Mouse (Mus musculus) midbrain, embryonic 13.5 days (tissue): ENCODE results near the gene Ccdc54. TPM values are rescaled to one million over a fixed set of nuclear protein-coding genes. Genes with fewer than 3 reads are reported as not detected.

Experiments used
- ATAC-seq: fragments of 200-750 bp; cut with Nextera tagmentation; 2 replicates; pipeline ENCODE4 v1.8.0; 2017; ENCODE audit warnings: mild to moderate bottlenecking, moderate TSS enrichment, moderate library complexity
- H3K27ac ChIP-seq: fragments of 300-500 bp; sonication (generic); 2 replicates; pipeline ENCODE4 v1.5.1; 2015; ENCODE audit warnings: inconsistent platforms, mild to moderate bottlenecking, moderate library complexity
- H3K27me3 ChIP-seq: fragments of 300-500 bp; sonication (generic); 2 replicates; pipeline ENCODE4 v1.6.1; 2015; ENCODE audit warnings: mild to moderate bottlenecking, inconsistent platforms
- H3K36me3 ChIP-seq: fragments of 300-500 bp; sonication (generic); 2 replicates; pipeline ENCODE4 v1.6.1; 2015; ENCODE audit warnings: mild to moderate bottlenecking, inconsistent platforms
- H3K4me1 ChIP-seq: fragments of 300-500 bp; sonication (generic); replicated peaks from 2 replicates; pipeline ENCODE4 v1.6.1; 2015; ENCODE audit warnings: inconsistent platforms
- H3K4me2 ChIP-seq: fragments of 300-500 bp; sonication (generic); replicated peaks from 2 replicates; pipeline ENCODE4 v1.6.1; 2015; ENCODE audit warnings: moderate library complexity, mild to moderate bottlenecking, inconsistent platforms
- H3K4me3 ChIP-seq: fragments of 300-500 bp; sonication (generic); replicated peaks from 2 replicates; pipeline ENCODE4 v1.5.1; 2015; ENCODE audit warnings: mild to moderate bottlenecking, inconsistent platforms
- H3K9ac ChIP-seq: fragments of 300-500 bp; sonication (generic); replicated peaks from 2 replicates; pipeline ENCODE4 v1.6.1; 2015; ENCODE audit warnings: mild to moderate bottlenecking, inconsistent platforms
- H3K9me3 ChIP-seq: fragments of 300-500 bp; sonication (generic); 2 replicates; pipeline ENCODE4 v1.6.1; 2016; ENCODE audit warnings: mild to moderate bottlenecking, inconsistent platforms
- WGBS: fragments of 180-500 bp; shearing (Covaris S2); methylation state at CpG from one replicate; pipeline ENCODE4 v1.1.7; 2015; 5-methylcytosine and 5-hydroxymethylcytosine counted together
- polyA plus RNA-seq: library from polyadenylated mRNA; unstranded; fragments of >200 nt; fragmentation: Nextera tagmentation; extraction: Ambion mirVana; gene quantifications from 2 replicates; pipeline ENCODE4 v1.2.1, GENCODE M21; 2015

Gene Ccdc54
- polyA plus RNA-seq = not detected in 2 replicates

DNA sequence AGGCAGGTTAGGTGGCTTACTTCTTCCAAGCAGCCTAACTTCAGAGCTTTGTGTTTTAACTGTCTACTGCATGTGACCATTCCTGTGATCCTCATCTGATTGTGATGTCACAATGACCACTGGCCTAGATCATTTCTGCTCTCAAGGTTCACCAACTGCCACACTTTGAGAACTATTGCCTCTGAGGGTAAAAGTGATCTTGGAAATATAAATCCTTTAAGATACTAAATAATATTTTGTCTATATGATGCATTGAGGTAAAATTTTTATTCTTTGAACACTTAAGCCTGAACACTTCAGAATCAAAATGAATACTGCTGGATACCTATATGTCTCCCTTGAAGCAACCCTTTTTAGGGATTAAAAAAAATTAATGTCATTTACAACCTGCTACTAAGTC is at the start of gene Ccdc54:
TSS of gene Ccdc54 (minus strand) at position 101 of the 400 bp plus-strand sequence.
- H3K4me3 ChIP-seq = no peak within 1 kb of the TSS
- no peak for ATAC-seq
- H3K27ac ChIP-seq = no peak within 1 kb of the TSS
- H3K9ac ChIP-seq = no peak within 1 kb of the TSS
- H3K4me2 ChIP-seq = no peak within 1 kb of the TSS
- H3K27me3 ChIP-seq = no peaks in the 10 kb centered on the region
- H3K36me3 ChIP-seq = no peaks in the 10 kb centered on the region
- 0 out of 2 replicates have a peak, but pooled peaks cover 2% of the 10 kb centered on the region for H3K4me1 ChIP-seq
- H3K9me3 ChIP-seq = no peaks in the 10 kb centered on the region

DNA sequence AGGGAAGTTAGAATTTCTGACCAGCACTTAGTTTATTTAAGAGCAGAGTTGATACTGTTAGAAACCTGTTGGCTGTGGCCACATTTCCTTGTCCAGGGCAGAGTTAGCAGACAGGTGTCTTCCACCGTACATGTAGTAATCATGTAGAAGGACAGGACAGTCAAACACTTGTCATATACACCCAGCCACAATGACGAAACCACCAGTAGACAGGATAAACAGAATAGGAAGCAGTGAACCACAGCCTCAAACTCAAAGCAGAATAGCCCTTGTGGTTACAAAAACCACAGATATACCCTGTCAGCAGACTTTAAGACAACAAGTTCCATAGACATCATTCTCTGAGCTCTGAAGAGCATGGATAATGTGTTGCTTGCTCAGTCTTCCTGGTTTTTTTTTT is 41.6 kb upstream of the Ccdc54 start:
- 98% methylated on average over 2 of the region's 2 CpGs for WGBS
- no peaks in the 10 kb centered on the region for H3K27me3 ChIP-seq
- no peak overlapping the region for H3K4me3 ChIP-seq
- H3K36me3 ChIP-seq = no peaks in the 10 kb centered on the region
- H3K9ac ChIP-seq = no peak overlapping the region
- no peak for ATAC-seq
- no peaks in the 10 kb centered on the region for H3K9me3 ChIP-seq
- no peak overlapping the region for H3K4me2 ChIP-seq
- no peaks in the 10 kb centered on the region for H3K4me1 ChIP-seq
- H3K27ac ChIP-seq = no peak overlapping the region

DNA sequence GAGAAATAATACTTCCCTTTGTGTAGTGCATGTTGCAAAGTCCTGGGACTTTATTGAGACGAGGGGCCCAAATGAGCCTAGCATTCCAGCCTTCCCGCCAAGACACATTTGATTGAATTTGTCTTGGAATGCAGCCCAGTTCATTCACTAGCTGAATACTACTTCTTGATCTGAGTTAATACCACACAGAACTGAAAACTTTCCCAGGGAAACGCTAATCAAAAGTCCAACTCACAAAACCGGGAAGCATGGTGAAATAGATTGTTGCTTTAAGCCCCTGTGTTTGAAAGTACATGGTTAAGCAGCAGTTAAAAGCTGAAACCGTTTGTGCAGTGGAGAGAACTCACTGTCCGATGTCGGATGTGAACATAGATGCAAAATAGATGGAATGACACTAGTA is 24.6 kb upstream of the Ccdc54 start:
- Histone ChIP-seq H3K36me3 (no peaks in the 10 kb centered on the region), H3K27ac (no peak overlapping the region), H3K9ac (no peak overlapping the region), H3K4me2 (no peak overlapping the region), H3K4me1 (no peaks in the 10 kb centered on the region), H3K9me3 (no peaks in the 10 kb centered on the region), H3K27me3 (peaks cover 22% of the 10 kb centered on the region), H3K4me3 (no peak overlapping the region)
- WGBS = 30% methylated on average over 7 of the region's 7 CpGs
- ATAC-seq = peak; percentile 58

DNA sequence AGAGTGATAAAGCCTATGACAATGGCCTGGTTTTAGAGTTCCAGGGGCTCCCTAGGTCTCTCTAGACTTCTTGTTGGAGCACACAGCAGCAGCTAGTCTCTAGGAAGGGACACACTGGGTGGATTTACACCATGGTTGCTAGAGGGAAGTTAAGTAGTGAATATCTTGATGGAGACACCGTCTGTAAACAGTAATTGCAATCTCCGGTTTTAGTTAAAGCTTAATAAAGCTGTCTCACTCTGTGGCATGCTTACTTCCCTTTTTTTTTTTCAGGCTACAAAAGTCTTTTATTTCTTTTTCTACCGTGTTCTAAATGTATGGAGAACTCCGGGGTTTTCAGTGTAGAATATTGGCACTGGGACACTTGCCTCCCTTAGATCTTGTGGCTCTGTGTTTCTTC is 22.0 kb upstream of the Ccdc54 start:
- Histone ChIP-seq H3K4me1 (peaks cover 4% of the 10 kb centered on the region; the same call in 1 of the 2 replicates), H3K4me2 (no peak overlapping the region), H3K36me3 (no peaks in the 10 kb centered on the region), H3K27ac (no peak overlapping the region), H3K9ac (no peak overlapping the region), H3K4me3 (no peak overlapping the region), H3K9me3 (no peaks in the 10 kb centered on the region), H3K27me3 (peaks cover 40% of the 10 kb centered on the region)
- ATAC-seq = no peak
- WGBS = 71% methylated on average over 4 of the region's 4 CpGs

DNA sequence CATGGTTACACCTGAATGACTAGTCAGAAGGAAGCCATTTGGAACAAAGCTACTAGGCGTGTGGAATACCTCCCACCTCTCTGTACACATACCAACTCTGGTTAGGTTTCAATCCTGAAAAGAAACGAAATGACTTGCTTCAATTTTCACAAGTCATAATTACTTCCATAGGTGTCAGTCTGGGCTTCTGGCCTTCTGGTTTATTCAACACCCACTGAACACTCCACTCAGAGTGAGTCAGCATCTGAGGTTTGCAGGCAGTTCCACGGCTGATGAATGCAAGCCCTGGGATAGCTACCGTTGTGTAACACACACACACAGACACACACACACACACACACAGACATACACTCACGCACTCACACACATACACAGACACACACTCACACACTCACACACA is 19.6 kb upstream of the Ccdc54 start:
- Histone ChIP-seq H3K9ac (no peak overlapping the region), H3K27ac (no peak overlapping the region), H3K36me3 (no peaks in the 10 kb centered on the region), H3K9me3 (no peaks in the 10 kb centered on the region), H3K27me3 (peaks cover 51% of the 10 kb centered on the region), H3K4me2 (no peak overlapping the region), H3K4me1 (peaks cover 9% of the 10 kb centered on the region; the same call in 1 of the 2 replicates), H3K4me3 (no peak overlapping the region)
- 81% methylated on average over 5 of the region's 5 CpGs for WGBS
- no peak for ATAC-seq

DNA sequence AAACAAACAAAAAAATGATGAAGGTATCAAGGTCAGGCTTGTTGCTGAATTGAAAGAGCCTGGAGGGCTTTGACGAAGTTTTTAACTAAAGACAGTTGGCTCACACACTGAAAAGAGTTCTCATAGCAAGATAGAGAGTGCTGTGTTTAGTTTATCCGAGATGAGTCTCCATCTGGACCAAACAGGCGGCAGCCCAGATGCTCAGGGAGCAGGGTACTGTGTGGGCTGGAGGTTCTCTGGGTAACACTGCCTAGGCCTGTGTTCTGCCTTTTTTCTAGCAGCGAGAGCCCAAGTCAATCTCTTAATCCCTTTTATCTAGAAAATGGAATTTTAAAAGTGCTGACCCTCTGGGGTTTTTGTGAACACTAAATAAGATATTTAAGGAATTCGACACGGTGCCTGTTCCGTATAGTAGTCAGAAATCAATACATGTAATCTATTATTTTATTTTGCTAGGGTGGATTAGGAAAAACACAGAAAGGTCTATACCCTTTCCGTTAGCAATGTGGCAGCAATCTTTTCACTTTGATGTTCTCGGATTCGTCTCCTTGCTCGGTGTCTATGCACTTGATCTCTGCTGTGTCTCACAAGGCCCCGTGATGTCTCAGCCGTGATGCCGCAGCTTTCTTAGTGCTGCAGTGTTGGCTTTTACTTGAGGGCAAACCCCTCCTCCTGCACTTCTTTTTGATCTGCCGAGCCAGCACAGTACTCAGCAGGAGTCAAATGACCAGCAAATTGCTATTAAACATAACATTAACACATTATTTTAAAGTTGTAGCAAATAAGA is 17.0 kb upstream of the Ccdc54 start:
- 15% methylated on average over 15 of the region's 15 CpGs for WGBS
- Histone ChIP-seq H3K4me2 (no peak overlapping the region), H3K9me3 (no peaks in the 10 kb centered on the region), H3K27ac (no peak overlapping the region), H3K4me3 (no peak overlapping the region), H3K9ac (no peak overlapping the region), H3K27me3 (peaks cover 71% of the 10 kb centered on the region), H3K36me3 (no peaks in the 10 kb centered on the region), H3K4me1 (peaks cover 9% of the 10 kb centered on the region; the same call in 1 of the 2 replicates)
- peak; percentile 85 for ATAC-seq

DNA sequence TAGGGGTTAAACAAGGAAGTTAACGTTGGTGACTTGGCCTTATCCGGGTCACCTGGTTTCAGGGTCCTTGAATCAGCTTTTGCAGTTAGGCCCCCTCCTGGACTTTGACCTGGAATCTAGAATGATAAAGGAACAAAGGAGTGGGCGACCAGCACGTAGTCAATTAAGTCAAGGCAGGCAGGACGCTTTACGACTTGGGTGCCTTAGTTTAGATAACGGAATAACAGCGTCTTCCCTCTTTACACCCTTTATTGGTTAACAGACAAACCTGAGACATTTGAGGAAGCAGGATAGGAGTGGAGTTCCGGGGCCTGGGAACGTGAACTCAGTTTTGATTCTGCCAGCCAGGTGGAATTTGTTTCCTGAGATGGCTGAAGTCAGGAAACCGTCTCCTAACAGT is 13.9 kb upstream of the Ccdc54 start:
- no peak overlapping the region for H3K4me2 ChIP-seq
- H3K27me3 ChIP-seq = peaks cover 61% of the 10 kb centered on the region
- H3K36me3 ChIP-seq = no peaks in the 10 kb centered on the region
- peaks cover 9% of the 10 kb centered on the region; the same call in 1 of the 2 replicates for H3K4me1 ChIP-seq
- 83% methylated on average over 11 of the region's 11 CpGs for WGBS
- H3K4me3 ChIP-seq = no peak overlapping the region
- no peak for ATAC-seq
- H3K9ac ChIP-seq = no peak overlapping the region
- no peak overlapping the region for H3K27ac ChIP-seq
- no peaks in the 10 kb centered on the region for H3K9me3 ChIP-seq

DNA sequence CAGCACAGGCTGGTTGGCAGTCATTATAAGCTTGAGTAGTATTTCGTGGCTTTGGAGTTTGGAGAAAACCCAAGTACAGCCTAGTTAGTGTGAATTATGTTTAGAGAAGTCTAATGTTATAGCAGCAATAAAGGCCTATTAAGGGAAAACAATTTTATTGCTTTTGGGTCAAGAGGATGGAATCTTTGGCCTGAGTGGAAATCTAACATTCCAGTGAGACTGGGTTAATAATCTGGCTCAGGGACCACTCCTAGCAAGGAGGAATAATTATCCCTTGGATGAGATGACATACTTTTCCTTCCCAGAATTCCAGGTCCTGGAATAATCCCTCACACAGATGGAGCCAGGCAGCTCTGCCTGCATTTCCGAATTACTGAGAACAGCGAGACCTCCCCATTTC is 11.0 kb upstream of the Ccdc54 start:
- H3K27me3 ChIP-seq = peaks cover 52% of the 10 kb centered on the region
- no peaks in the 10 kb centered on the region for H3K36me3 ChIP-seq
- no peak overlapping the region for H3K9ac ChIP-seq
- no peak overlapping the region for H3K4me2 ChIP-seq
- H3K9me3 ChIP-seq = no peaks in the 10 kb centered on the region
- H3K4me1 ChIP-seq = no peaks in the 10 kb centered on the region
- no peak overlapping the region for H3K4me3 ChIP-seq
- ATAC-seq = no peak
- no peak overlapping the region for H3K27ac ChIP-seq
- WGBS = 79% methylated on average over 3 of the region's 3 CpGs

DNA sequence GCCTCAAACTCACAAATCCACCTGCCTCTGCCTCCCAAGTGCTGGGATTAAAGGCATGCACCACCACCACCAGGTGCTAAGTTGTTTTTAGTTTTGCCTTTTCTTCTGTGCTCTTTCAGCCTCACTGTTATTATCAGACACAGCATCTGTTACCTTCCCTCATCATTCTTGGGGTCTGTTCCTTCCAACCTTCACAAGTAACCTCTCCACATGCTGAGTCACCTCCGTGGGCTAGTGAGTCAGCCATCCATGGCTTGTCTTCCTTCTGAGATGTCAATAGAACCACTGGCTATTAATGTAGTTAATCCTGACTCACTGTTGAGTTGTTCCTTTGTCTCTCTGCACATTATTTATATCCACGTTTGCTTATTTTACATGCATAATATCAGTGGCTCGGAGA is 9.7 kb upstream of the Ccdc54 start:
- Histone ChIP-seq H3K27me3 (peaks cover 42% of the 10 kb centered on the region), H3K4me1 (no peaks in the 10 kb centered on the region), H3K4me2 (no peak overlapping the region), H3K27ac (no peak overlapping the region), H3K9me3 (no peaks in the 10 kb centered on the region), H3K9ac (no peak overlapping the region), H3K36me3 (no peaks in the 10 kb centered on the region), H3K4me3 (no peak overlapping the region)
- 84% methylated on average over 3 of the region's 3 CpGs for WGBS
- no peak for ATAC-seq

DNA sequence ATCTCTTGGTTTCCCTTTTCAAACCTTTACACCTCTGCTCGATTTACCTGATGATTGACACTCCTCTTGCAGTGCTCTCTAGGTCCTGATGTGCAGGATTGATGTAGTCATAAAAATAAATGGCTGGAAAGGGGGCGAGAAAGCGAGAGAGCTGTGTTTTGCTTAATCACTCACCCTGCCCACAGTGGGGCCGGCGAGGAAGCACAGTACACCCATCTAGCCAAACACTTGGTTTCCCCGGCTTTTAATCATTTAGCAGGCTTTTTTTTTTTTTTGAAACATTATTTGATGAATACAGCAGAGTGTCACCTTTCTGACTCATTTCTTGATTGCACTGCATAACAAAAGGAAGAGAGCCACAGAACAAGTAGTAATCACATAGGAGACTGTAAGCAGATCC is 5.7 kb upstream of the Ccdc54 start:
- Histone ChIP-seq H3K4me2 (no peak overlapping the region), H3K27me3 (peaks cover 7% of the 10 kb centered on the region), H3K9me3 (no peaks in the 10 kb centered on the region), H3K27ac (no peak overlapping the region), H3K4me3 (no peak overlapping the region), H3K9ac (no peak overlapping the region), H3K36me3 (no peaks in the 10 kb centered on the region), H3K4me1 (no peaks in the 10 kb centered on the region)
- no peak for ATAC-seq
- 81% methylated on average over 6 of the region's 6 CpGs for WGBS

DNA sequence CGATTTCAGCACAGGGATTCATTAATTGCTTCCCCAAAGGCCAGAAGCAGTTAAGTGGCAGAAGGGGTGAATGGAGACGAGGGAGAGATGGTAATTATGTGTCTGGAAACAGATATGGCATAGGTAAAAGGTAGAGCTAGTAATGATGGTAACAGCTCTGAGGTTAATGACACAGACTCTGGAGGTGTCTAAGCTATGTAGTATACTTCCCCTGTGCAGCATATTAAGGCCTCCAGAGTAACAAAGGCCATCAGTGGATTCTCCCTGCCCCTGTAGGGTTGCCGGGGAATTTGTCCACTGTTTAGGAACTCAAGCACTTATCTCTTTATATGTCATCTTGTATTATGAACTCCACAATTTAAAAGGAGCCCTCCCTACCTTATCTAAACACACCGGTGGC is 5.2 kb upstream of the Ccdc54 start:
- H3K27me3 ChIP-seq = 0 out of 2 replicates have a peak, but pooled peaks cover 5% of the 10 kb centered on the region
- no peaks in the 10 kb centered on the region for H3K36me3 ChIP-seq
- no peak overlapping the region for H3K27ac ChIP-seq
- no peak overlapping the region for H3K9ac ChIP-seq
- H3K9me3 ChIP-seq = no peaks in the 10 kb centered on the region
- H3K4me1 ChIP-seq = no peaks in the 10 kb centered on the region
- no peak overlapping the region for H3K4me3 ChIP-seq
- WGBS = 63% methylated on average over 4 of the region's 4 CpGs
- no peak for ATAC-seq
- H3K4me2 ChIP-seq = no peak overlapping the region

DNA sequence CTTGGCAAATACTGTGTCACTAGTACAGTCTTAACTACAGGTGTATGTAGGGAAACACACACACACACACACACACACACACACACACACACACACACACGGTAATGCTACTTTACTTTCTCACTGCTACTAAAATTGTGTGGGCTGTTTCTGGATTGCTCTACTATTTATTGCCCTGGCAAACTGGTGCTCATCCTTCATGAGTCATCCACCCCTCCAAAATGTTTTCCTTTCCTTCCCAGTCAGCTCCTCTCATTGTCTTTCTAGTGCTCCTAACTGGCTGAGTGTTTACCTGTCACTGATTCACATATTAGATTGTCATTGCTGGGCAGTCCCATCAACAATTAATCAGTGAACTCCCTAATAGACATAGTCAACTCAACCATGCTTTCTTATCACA is 3.9 kb upstream of the Ccdc54 start:
- Histone ChIP-seq H3K4me3 (no peak overlapping the region), H3K4me1 (no peaks in the 10 kb centered on the region), H3K27ac (no peak overlapping the region), H3K4me2 (no peak overlapping the region), H3K9ac (no peak overlapping the region), H3K27me3 (0 out of 2 replicates have a peak, but pooled peaks cover 3% of the 10 kb centered on the region), H3K9me3 (no peaks in the 10 kb centered on the region), H3K36me3 (no peaks in the 10 kb centered on the region)
- 100% methylated on average over 1 of the region's 1 CpGs for WGBS
- no peak for ATAC-seq

DNA sequence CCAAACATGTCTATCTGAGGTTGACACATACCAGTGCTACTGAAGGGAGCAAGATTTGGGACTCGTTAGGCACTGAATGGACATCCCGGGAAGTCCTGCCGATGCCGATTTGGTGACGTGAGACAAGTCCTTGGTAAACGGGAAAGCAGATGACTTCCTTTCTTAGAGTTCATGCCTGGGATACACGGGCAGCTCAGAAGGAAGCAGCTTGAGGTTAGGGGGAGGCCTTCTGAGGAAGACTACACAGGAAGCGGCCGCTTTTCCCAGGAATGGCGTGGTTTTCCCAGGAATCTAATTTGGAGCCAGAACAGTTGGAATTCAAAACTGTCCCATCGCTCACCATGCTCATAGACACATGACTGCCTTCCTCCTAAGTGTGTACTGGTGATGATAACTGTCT is 2.4 kb upstream of the Ccdc54 start:
- Histone ChIP-seq H3K36me3 (no peaks in the 10 kb centered on the region), H3K4me2 (no peak overlapping the region), H3K27ac (no peak overlapping the region), H3K27me3 (no peaks in the 10 kb centered on the region), H3K4me3 (no peak overlapping the region), H3K4me1 (no peaks in the 10 kb centered on the region), H3K9me3 (no peaks in the 10 kb centered on the region), H3K9ac (no peak overlapping the region)
- no peak for ATAC-seq
- 91% methylated on average over 11 of the region's 11 CpGs for WGBS
